20 mouse cellular contexts compared by ENCODE assay signal in the genomic region with DNA sequence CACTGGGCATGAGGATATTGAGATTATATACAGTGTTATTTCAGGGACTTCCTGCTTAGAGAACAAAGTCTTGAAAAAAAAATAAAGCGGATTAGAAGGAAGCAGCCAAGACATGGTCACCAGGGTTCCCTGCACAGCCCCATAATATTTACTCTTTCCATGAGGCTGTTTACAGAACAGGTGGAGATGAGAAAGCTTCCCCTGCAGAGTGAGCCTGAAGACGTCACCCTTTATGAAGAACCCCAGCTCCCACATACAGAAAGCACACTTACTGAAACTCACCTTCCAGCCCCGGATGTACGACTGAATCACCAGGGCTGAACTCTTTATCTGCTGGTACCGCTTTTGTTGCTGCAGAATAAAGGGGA.
"Had no signal": no experiment of that assay in that cellular context is flagged by ENCODE, and none has a peak within 500 bp of the region (broad histone marks: within the 10 kb centered on the region; RNA-seq: fewer than 3 reads in every experiment).

No protein-coding gene starts in this region.

- H3K9me3 ChIP-seq: limb, embryonic 10.5 days; limb, embryonic 13.5 days; lung, embryonic 15.5 days; midbrain, embryonic 15.5 days; neural tube, embryonic 12.5 days; neural tube, embryonic 15.5 days had no signal

- H3K4me2 ChIP-seq: limb, embryonic 13.5 days; lung, embryonic 15.5 days; midbrain, embryonic 11.5 days; midbrain, embryonic 15.5 days; neural tube, embryonic 12.5 days; neural tube, embryonic 15.5 days had no signal

- H3K4me1 ChIP-seq: limb, embryonic 10.5 days; limb, embryonic 13.5 days; lung, embryonic 15.5 days; midbrain, embryonic 15.5 days; neural tube, embryonic 12.5 days; neural tube, embryonic 15.5 days had no signal

- H3K27ac ChIP-seq: limb, embryonic 10.5 days; limb, embryonic 13.5 days; liver, embryonic 14.5 days; lung, embryonic 15.5 days; midbrain, embryonic 15.5 days; neural tube, embryonic 12.5 days; neural tube, embryonic 15.5 days had no signal

- DNase-seq: kidney, adult 8-10 months; kidney, postnatal 14 days; layer of hippocampus, adult 9-11 months; liver; liver, postnatal 0 days; lung, postnatal 14 days; lung, postnatal 4 days; right cerebral cortex, adult 18-20 months; right cerebral cortex, postnatal 14 days; right cerebral cortex, postnatal 4 days; thymus, postnatal 25 days had no signal

- H3K4me3 ChIP-seq: layer of hippocampus, adult 2 months; limb, embryonic 10.5 days; limb, embryonic 13.5 days; lung, embryonic 15.5 days; midbrain, embryonic 15.5 days; neural tube, embryonic 12.5 days; neural tube, embryonic 15.5 days had no signal

- H3K9ac ChIP-seq: limb, embryonic 13.5 days; liver, embryonic 14.5 days; liver, postnatal 0 days; lung, embryonic 15.5 days; midbrain, embryonic 15.5 days; neural tube, embryonic 12.5 days; neural tube, embryonic 15.5 days had no signal

- ATAC-seq: midbrain, embryonic 15.5 days had no signal

- H3K27me3 ChIP-seq: limb, embryonic 13.5 days; lung, embryonic 15.5 days; midbrain, embryonic 15.5 days; neural tube, embryonic 12.5 days; neural tube, embryonic 15.5 days had no signal
